Mouse (Mus musculus) hindbrain, embryonic 16.5 days (tissue): ENCODE measurements at regions not wholly inside any gene's neighbourhood (a gene's known extent, or its start where the extent isn't known, plus 50 kb on each side); places are given as distances from the start of the nearest gene placed in this dataset.
A peak's percentile ranks its signal among the peaks of the same experiment; 100 is the strongest.

ENCODE experiments used
- ATAC-seq: fragments of 200-750 bp; cut with Nextera tagmentation; 2 replicates; pipeline ENCODE4 v1.8.0; 2017; ENCODE audit warnings: moderate TSS enrichment, moderate library complexity
- H3K27ac ChIP-seq: fragments of 300-500 bp; sonication (generic); 2 replicates; pipeline ENCODE4 v1.5.1; 2014; ENCODE audit warnings: low read depth, mild to moderate bottlenecking, control low read depth, low read length, moderate library complexity
- H3K27me3 ChIP-seq: fragments of 300-500 bp; sonication (generic); replicated peaks from 2 replicates; pipeline ENCODE4 v1.6.1; 2014; ENCODE audit warnings: low read length; ENCODE audit not compliant: control insufficient read depth, insufficient read depth
- H3K36me3 ChIP-seq: fragments of 300-500 bp; sonication (generic); 2 replicates; pipeline ENCODE4 v1.6.1; 2014; ENCODE audit warnings: mild to moderate bottlenecking, low read length, moderate library complexity, mixed read lengths; ENCODE audit not compliant: control insufficient read depth, insufficient read depth
- H3K4me1 ChIP-seq: fragments of 300-500 bp; sonication (generic); 2 replicates; pipeline ENCODE4 v1.6.1; 2014; ENCODE audit warnings: low read depth, low read length; ENCODE audit not compliant: control insufficient read depth, insufficient read depth
- H3K4me2 ChIP-seq: fragments of 300-500 bp; sonication (generic); 2 replicates; pipeline ENCODE4 v1.6.1; 2014; ENCODE audit warnings: mild to moderate bottlenecking, low read length, control low read depth, moderate library complexity
- H3K4me3 ChIP-seq: fragments of 300-500 bp; sonication (generic); 2 replicates; pipeline ENCODE4 v1.5.1; 2014; ENCODE audit warnings: mild to moderate bottlenecking, low read length, control low read depth, moderate library complexity
- H3K9ac ChIP-seq: fragments of 300-500 bp; sonication (generic); 2 replicates; pipeline ENCODE4 v1.6.1; 2014; ENCODE audit warnings: low read depth, mild to moderate bottlenecking, control low read depth, low read length, moderate library complexity
- H3K9me3 ChIP-seq: fragments of 300-500 bp; sonication (generic); 2 replicates; pipeline ENCODE4 v1.6.1; 2014; ENCODE audit warnings: mild to moderate bottlenecking, low read length, moderate library complexity; ENCODE audit not compliant: control insufficient read depth
- WGBS: fragments of 180-500 bp; shearing (Covaris S2); extraction: QIAGEN DNeasy Blood & Tissue Kit; methylation state at CpG from one replicate; pipeline ENCODE4 v1.1.7; 2014; 5-methylcytosine and 5-hydroxymethylcytosine counted together

DNA sequence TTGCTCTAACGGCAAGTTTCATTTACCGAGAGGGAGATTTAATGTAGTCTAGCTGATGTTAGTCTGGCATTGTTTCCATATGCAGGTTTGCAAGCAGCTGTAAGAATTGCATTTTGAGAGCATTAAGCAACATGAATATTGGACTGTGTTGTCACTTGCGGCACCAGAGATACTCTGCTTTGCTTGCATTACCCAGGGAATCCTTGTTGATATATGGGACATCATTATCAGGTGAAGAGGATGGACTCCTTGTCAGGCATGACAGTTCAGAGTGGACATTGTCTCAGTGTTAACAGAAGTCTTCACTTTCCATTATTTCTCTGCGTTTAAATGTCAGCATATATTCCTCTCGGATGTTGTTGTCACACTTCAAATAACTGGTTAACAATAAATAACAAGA, 208.1 kb downstream of the Brinp2 start:
- H3K36me3 ChIP-seq: no peaks in the 10 kb centered on the region
- H3K4me3 ChIP-seq: no peak overlapping the region
- 60% methylated on average over 5 of the region's 5 CpGs for WGBS
- no peak overlapping the region for H3K4me2 ChIP-seq
- no peak overlapping the region for H3K27ac ChIP-seq
- ATAC-seq: no peak
- no peaks in the 10 kb centered on the region for H3K27me3 ChIP-seq
- no peak overlapping the region for H3K9ac ChIP-seq
- H3K4me1 ChIP-seq: peaks cover 5% of the 10 kb centered on the region
- no peaks in the 10 kb centered on the region for H3K9me3 ChIP-seq

DNA sequence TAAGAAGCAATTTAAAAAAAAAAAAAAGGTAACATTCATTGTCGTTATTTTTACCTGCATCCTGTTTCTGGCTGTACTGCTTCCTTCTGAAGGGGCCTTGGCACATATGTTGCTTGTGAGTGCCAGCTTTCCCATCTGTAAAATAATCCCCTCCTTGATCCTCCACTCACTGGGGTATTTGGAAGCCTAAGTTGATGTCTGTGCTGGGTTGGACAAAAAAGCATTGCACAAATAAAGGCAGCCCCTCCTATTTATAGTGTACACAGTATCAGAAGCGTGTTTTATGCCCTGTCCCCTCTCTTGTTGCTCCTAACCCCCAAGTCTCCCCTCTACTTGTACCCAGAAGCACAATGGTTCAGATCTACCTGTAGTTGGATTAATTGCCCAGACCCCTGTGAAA, 195.0 kb downstream of the Brinp2 start:
- H3K27ac ChIP-seq: peak overlapping the region; percentile 62
- H3K4me2 ChIP-seq: peak overlapping the region; percentile 22
- peaks cover 11% of the 10 kb centered on the region for H3K4me1 ChIP-seq
- no peaks in the 10 kb centered on the region for H3K27me3 ChIP-seq
- H3K36me3 ChIP-seq: no peaks in the 10 kb centered on the region
- H3K9ac ChIP-seq: no peak overlapping the region
- 32% methylated on average over 2 of the region's 2 CpGs for WGBS
- no peak overlapping the region for H3K4me3 ChIP-seq
- H3K9me3 ChIP-seq: no peaks in the 10 kb centered on the region
- peak; percentile 78 for ATAC-seq

DNA sequence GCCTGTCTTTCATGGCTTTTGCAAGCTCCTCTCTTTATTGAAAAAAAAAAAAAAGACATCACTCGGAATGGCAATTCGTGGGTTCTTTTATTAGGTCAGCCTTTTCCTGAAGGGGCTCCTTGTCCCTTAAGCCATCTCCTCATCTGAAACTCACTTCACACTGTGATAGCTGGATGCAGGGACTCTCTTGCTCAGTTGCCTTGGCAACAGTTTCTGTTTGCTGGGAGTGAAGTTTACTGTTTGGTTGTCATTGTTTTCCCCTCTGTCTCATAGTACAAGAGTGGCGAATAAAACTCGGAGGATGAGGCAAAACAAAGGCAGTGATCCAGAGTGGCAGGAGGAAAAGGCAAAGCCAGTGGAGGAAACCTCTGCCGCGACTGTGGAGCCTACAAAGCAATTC, 194.6 kb downstream of the Brinp2 start:
- no peaks in the 10 kb centered on the region for H3K27me3 ChIP-seq
- H3K9me3 ChIP-seq: no peaks in the 10 kb centered on the region
- H3K4me1 ChIP-seq: peaks cover 11% of the 10 kb centered on the region
- WGBS: 14% methylated on average over 6 of the region's 6 CpGs
- H3K4me2 ChIP-seq: peak overlapping the region; percentile 22
- ATAC-seq: peak; percentile 90
- no peak overlapping the region for H3K4me3 ChIP-seq
- no peak overlapping the region; the same call in 1 of the 2 replicates for H3K27ac ChIP-seq
- no peak overlapping the region for H3K9ac ChIP-seq
- H3K36me3 ChIP-seq: no peaks in the 10 kb centered on the region

DNA sequence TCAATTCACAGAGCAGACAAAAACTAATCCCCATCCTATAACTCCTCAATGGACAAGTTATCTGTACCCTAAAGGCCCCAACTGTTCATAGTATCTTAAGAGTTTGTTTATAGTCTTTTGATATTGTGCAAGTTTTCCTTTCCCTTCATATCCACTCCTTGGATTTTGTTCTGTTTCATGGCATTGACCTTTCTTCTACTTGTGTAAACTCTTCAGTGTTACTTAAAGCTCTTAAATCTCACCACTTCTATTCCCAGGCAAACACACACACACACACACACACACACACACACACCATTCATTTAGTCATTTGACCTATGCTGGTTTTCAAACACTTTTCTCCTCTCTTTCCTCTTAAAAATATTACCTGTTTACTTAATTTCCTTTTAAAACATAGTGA, 192.7 kb downstream of the Brinp2 start:
- ATAC-seq: no peak
- no peak overlapping the region for H3K4me2 ChIP-seq
- H3K9me3 ChIP-seq: no peaks in the 10 kb centered on the region
- no peaks in the 10 kb centered on the region for H3K27me3 ChIP-seq
- H3K4me1 ChIP-seq: peaks cover 11% of the 10 kb centered on the region
- no peak overlapping the region for H3K27ac ChIP-seq
- H3K9ac ChIP-seq: no peak overlapping the region
- H3K36me3 ChIP-seq: no peaks in the 10 kb centered on the region
- no peak overlapping the region for H3K4me3 ChIP-seq

DNA sequence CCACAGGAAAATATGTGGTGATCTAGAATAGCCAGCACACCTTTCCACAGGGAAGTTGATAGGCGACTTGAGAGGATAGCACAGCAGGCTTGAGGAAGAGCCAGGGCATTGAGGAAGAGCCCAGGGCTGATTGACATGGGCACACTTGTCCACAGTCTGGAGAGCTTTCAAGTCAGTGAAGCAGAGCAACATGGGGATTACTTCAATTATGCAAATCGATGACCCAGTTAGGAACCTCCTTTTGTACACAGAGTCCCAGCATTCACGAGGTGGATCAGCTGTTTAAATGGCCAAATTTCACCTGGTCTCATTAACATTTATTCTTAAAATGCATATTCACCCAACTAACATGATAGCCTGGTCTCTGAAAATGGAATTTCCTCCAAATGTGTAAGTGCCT, 186.1 kb downstream of the Brinp2 start:
- no peak for ATAC-seq
- Histone ChIP-seq H3K27ac (no peak overlapping the region), H3K4me3 (no peak overlapping the region), H3K9ac (no peak overlapping the region), H3K4me2 (no peak overlapping the region), H3K9me3 (no peaks in the 10 kb centered on the region), H3K27me3 (no peaks in the 10 kb centered on the region), H3K36me3 (no peaks in the 10 kb centered on the region), H3K4me1 (no peaks in the 10 kb centered on the region)
- WGBS: 48% methylated on average over 3 of the region's 3 CpGs

DNA sequence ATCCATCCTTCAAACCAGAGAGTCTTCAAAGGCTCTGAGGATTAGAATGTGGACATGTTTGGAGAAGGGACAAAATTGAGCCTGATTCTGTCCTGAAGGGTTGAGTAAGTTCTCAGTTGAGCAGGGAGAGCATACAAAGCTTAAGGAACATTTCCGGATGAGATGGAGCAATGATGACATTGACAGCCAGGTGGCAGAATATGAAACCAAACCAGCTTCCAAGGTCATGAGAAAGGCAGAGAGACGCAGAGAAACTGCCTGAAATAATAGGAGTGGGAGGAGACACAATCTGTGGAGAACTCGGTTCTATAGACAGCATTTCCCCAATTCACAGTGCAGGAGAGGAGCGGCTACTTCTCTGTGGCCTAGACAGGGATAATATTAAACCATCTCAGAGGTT, 176.0 kb downstream of the Brinp2 start:
- H3K4me3 ChIP-seq: no peak overlapping the region
- ATAC-seq: no peak
- no peak overlapping the region for H3K4me2 ChIP-seq
- WGBS: 60% methylated on average over 4 of the region's 4 CpGs
- no peak overlapping the region for H3K9ac ChIP-seq
- no peaks in the 10 kb centered on the region for H3K4me1 ChIP-seq
- no peak overlapping the region for H3K27ac ChIP-seq
- no peaks in the 10 kb centered on the region for H3K9me3 ChIP-seq
- H3K36me3 ChIP-seq: no peaks in the 10 kb centered on the region
- no peaks in the 10 kb centered on the region for H3K27me3 ChIP-seq

DNA sequence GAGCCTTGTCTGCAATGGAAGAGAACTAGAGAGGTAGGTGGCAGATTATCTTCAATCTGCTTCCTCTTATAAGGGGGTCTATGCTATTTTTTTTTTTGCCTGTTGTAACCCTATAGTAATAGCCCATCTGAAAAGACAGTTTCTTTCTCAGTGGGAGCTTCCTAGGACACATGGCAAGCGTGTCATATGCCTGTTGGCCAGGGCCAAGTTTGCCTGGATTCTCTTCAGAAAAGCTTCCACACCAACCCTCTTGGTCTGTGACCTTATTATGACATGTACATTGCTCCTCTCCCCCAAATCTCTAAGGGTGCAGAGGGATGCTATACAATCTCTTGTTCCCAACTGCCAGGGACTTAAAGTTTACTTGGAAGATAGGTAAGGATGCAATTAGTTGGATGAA, 174.8 kb downstream of the Brinp2 start:
- WGBS: 90% methylated on average over 1 of the region's 1 CpGs
- Histone ChIP-seq H3K36me3 (no peaks in the 10 kb centered on the region), H3K4me1 (no peaks in the 10 kb centered on the region), H3K9me3 (no peaks in the 10 kb centered on the region), H3K9ac (no peak overlapping the region), H3K4me2 (no peak overlapping the region), H3K4me3 (no peak overlapping the region), H3K27ac (no peak overlapping the region), H3K27me3 (no peaks in the 10 kb centered on the region)
- ATAC-seq: no peak

DNA sequence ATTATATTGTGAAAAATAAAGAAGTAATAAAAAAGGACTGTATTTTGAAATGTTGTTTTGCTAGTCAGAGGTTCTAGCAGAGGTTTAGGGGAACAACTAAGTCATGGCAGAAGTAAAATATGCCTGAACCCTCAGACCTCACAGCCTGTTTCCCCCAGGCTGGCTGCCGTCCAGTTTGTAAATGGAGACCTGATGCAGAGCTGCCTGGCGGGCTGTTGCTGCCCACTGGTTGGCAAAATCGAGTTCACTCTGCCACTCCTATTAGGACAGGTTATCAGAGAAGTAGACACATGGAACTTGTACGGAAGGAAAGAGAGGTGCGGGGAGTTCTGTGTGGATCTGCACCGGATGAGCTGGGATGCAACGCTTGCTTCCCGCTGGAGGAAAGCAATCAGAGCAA, 168.5 kb downstream of the Brinp2 start:
- H3K36me3 ChIP-seq: no peaks in the 10 kb centered on the region
- H3K4me1 ChIP-seq: no peaks in the 10 kb centered on the region
- H3K27ac ChIP-seq: no peak overlapping the region
- H3K9ac ChIP-seq: no peak overlapping the region
- no peak overlapping the region for H3K4me2 ChIP-seq
- no peaks in the 10 kb centered on the region for H3K27me3 ChIP-seq
- no peak overlapping the region for H3K4me3 ChIP-seq
- no peaks in the 10 kb centered on the region for H3K9me3 ChIP-seq
- WGBS: 61% methylated on average over 8 of the region's 8 CpGs
- no peak for ATAC-seq

DNA sequence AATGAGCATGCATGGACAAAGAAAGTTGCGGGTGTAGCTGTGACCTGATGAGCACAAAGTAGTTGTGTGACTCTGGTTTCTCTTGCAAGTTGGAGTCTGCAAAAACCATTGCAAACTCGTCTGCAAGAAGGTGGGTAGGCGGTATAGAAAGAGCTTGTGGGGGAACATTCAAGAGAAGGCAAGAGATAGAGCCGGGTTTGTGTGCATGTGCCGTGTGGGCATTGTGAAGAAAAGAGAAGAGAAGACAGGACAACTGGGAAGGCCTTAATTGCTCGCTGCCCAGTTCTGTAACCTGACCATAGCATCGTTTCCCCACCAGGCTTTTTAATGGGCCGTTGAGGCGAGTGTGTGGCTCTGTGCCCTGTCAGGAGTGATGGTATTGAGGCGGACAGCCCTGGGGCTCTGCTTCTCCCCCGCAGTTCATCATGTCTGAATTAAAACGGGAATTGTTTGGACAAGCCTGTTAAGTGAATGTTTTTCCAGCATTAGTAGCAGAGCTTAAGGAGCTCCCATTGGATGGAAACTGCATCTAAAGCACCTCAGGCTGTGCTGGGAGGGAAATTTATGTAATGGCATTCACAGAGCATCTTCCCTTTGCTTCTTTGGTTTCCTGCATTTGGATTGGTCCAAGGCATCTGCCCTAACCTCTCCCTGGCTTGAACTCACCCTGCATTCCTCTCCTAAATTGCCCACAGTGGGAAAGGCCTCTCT, 163.1 kb downstream of the Brinp2 start:
- Histone ChIP-seq H3K9me3 (no peaks in the 10 kb centered on the region), H3K27ac (no peak overlapping the region), H3K36me3 (no peaks in the 10 kb centered on the region), H3K4me1 (no peaks in the 10 kb centered on the region; the same call in 1 of the 2 replicates), H3K4me2 (no peak overlapping the region), H3K4me3 (no peak overlapping the region), H3K27me3 (no peaks in the 10 kb centered on the region), H3K9ac (no peak overlapping the region)
- WGBS: 50% methylated on average over 12 of the region's 12 CpGs
- peak; percentile 37; the same call in 1 of the 2 replicates for ATAC-seq
